Mouse (Mus musculus) midbrain, embryonic 14.5 days (tissue): ENCODE measurements around the gene Glrx5. TPM values are rescaled to one million over a fixed set of nuclear protein-coding genes. Genes with fewer than 3 reads are reported as not detected.

Source experiments
- ATAC-seq: fragments of 200-750 bp; cut with Nextera tagmentation; 2 replicates; pipeline ENCODE4 v1.8.0; 2017; ENCODE audit warnings: moderate number of reproducible peaks, moderate library complexity; ENCODE audit not compliant: low FRiP score, low TSS enrichment
- DNase-seq: peaks from one replicate; pipeline ENCODE4 v3.0.0-alpha.2; 2015
- H3K27ac ChIP-seq: fragments of 300-500 bp; sonication (generic); replicated peaks from 2 replicates; pipeline ENCODE4 v1.5.1; 2014; ENCODE audit warnings: mild to moderate bottlenecking, low read depth, low read length, moderate library complexity
- H3K27me3 ChIP-seq: fragments of 300-500 bp; sonication (generic); 2 replicates; pipeline ENCODE4 v1.6.1; 2014; ENCODE audit warnings: low read length, control low read depth, mixed read lengths; ENCODE audit not compliant: control insufficient read depth, insufficient read depth
- H3K36me3 ChIP-seq: fragments of 300-500 bp; sonication (generic); 2 replicates; pipeline ENCODE4 v1.6.1; 2014; ENCODE audit warnings: low read length, control low read depth; ENCODE audit not compliant: control insufficient read depth, insufficient read depth
- H3K4me1 ChIP-seq: fragments of 300-500 bp; sonication (generic); 2 replicates; pipeline ENCODE4 v1.6.1; 2014; ENCODE audit warnings: mild to moderate bottlenecking, antibody characterized with exemption, low read length, control low read depth; ENCODE audit not compliant: control insufficient read depth, insufficient read depth
- H3K4me2 ChIP-seq: fragments of 300-500 bp; sonication (generic); 2 replicates; pipeline ENCODE4 v1.6.1; 2014; ENCODE audit warnings: mild to moderate bottlenecking, low read length, moderate library complexity
- H3K4me3 ChIP-seq: fragments of 300-500 bp; sonication (generic); replicated peaks from 2 replicates; pipeline ENCODE4 v1.5.1; 2014; ENCODE audit warnings: low read depth, low read length
- H3K9ac ChIP-seq: fragments of 300-500 bp; sonication (generic); replicated peaks from 2 replicates; pipeline ENCODE4 v1.6.1; 2014; ENCODE audit warnings: mild to moderate bottlenecking, low read length, moderate library complexity
- H3K9me3 ChIP-seq: fragments of 300-500 bp; sonication (generic); 2 replicates; pipeline ENCODE4 v1.6.1; 2016; ENCODE audit warnings: low read length, control low read depth, mixed read lengths; ENCODE audit not compliant: control insufficient read depth
- WGBS: fragments of 180-500 bp; shearing (Covaris S2); extraction: QIAGEN DNeasy Blood & Tissue Kit; methylation state at CpG from one replicate; pipeline ENCODE4 v1.1.7; 2014; 5-methylcytosine and 5-hydroxymethylcytosine counted together
- polyA plus RNA-seq: library from polyadenylated mRNA; unstranded; fragments of >200 nt; fragmentation: Nextera tagmentation; extraction: Ambion mirVana; gene quantifications from 2 replicates; pipeline ENCODE4 v1.2.1, GENCODE M21; 2014

Gene Glrx5
- 171 and 175 TPM in 2 replicates for polyA plus RNA-seq

DNA sequence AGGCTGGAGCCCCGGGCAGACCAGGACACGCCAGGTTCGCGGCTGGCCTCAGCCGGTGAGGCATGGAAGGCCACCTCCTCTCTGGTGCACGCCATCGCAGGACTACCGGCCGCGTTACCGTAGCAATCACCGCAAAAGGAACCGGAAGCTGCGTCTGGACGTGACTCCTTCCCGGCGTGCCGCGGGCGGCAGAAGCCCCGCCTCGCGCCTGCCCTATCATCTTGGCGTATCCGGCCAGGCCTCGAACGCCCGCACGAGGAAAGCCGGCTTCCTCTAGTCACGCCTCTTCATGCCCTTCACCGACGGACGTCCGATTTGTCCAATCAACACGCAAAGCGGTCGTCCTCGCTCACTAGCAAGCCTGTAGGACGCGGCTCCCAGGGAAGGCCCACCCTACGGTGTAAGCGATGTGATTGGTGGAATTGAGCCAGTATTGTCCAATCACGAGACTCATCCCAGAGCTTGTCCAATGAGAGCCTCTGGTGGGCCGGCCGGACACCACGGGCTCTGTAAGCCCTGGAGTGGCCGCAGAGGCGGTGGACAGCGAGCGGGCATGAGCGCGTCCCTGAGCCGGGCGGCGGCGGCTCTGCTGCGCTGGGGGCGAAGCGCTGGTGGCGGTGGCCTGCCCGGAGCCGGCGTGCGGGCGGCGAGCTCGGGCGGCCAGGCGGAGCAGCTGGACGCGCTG lies at the start of gene Glrx5:
Glrx5 (plus strand) TSS at position 542 of the 685 bp plus-strand sequence.
- DNase-seq (peak; percentile 99), ATAC-seq (peak; percentile 98)
- Histone ChIP-seq H3K4me1 (peaks cover 26% of the 10 kb centered on the region), H3K4me3 (peak within 1 kb of the TSS; percentile 93), H3K27me3 (no peaks in the 10 kb centered on the region), H3K36me3 (peaks cover 13% of the 10 kb centered on the region; the same call in 1 of the 2 replicates), H3K9me3 (no peaks in the 10 kb centered on the region), H3K4me2 (peak within 1 kb of the TSS; percentile 96), H3K9ac (peak within 1 kb of the TSS; percentile 81), H3K27ac (peak within 1 kb of the TSS; percentile 80)
- WGBS = under 1% methylated on average over 72 of the region's 72 CpGs

DNA sequence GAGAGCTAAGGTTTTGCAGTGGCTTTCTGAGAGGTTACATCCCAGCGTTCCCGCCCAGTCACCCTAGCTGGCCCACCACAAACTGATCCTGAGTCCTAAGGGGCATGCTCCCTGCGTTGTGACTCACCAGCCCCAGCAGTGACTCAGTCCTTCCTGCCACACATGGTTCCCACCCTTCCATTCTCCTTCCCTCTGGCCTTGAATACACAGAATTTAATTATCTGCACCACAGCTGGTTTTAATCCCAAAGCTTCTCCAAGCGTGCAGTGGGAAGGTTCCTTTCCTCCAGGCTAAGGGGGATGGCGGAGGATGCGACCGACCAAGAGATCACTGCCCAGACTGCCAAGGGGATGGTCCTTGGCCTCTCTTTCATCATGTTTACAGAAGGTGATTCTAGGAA lies 49.0 kb upstream of the Glrx5 start:
- H3K4me2 ChIP-seq = no peak overlapping the region
- H3K4me1 ChIP-seq = peaks cover 6% of the 10 kb centered on the region; the same call in 1 of the 2 replicates
- no peak overlapping the region for H3K27ac ChIP-seq
- H3K4me3 ChIP-seq = no peak overlapping the region
- no peak overlapping the region for H3K9ac ChIP-seq
- no peaks in the 10 kb centered on the region for H3K9me3 ChIP-seq
- ATAC-seq (no peak), DNase-seq (no peak)
- 41% methylated on average over 7 of the region's 7 CpGs for WGBS
- no peaks in the 10 kb centered on the region for H3K27me3 ChIP-seq
- no peaks in the 10 kb centered on the region for H3K36me3 ChIP-seq

DNA sequence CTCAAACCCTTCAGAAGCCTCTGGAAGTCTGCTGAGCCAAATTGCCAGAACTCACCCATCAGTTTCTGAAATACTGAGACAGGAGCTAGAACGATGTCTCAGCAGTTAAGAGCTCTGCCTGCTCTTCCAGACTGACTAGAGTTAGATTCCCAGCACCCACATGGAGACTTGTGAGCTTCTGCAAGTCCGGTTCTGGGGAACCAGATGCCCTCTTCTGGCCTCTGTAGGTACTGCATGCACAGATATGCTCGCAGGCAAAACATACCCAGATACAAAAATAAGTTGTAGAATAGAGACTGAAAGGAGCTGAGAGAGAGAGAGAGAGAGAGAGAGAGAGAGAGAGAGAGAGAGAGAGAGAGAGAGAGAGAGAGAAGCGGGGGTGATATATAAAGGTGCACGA lies 47.4 kb upstream of the Glrx5 start:
- Histone ChIP-seq H3K4me2 (no peak overlapping the region), H3K27ac (no peak overlapping the region), H3K36me3 (no peaks in the 10 kb centered on the region), H3K27me3 (no peaks in the 10 kb centered on the region), H3K9ac (no peak overlapping the region), H3K4me3 (no peak overlapping the region), H3K4me1 (0 out of 2 replicates have a peak, but pooled peaks cover 3% of the 10 kb centered on the region), H3K9me3 (no peaks in the 10 kb centered on the region)
- ATAC-seq (no peak), DNase-seq (no peak)
- WGBS = 82% methylated on average over 5 of the region's 5 CpGs

DNA sequence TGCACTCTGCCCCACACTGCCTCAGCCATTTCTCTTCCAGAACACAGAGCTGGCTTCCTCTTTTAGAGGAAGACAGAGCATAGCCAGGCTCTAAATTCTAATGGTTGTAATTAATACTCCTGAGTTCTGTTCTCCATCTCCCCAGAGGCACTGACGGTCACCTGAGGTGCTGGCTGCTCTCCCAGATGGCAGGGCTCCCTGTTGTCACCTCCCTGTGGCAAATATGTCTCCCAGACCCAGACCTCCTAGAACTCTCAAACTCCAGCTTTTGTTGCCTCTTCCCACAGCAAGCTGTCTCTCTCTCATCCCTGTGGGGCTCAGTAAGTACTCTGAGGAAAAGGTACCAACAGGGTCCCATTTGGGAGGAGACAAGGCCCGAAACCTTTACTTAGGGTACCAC lies 46.5 kb upstream of the Glrx5 start:
- Histone ChIP-seq H3K36me3 (no peaks in the 10 kb centered on the region), H3K4me1 (0 out of 2 replicates have a peak, but pooled peaks cover 3% of the 10 kb centered on the region), H3K4me2 (no peak overlapping the region), H3K27me3 (no peaks in the 10 kb centered on the region), H3K9me3 (no peaks in the 10 kb centered on the region), H3K4me3 (no peak overlapping the region), H3K27ac (no peak overlapping the region), H3K9ac (no peak overlapping the region)
- WGBS = 91% methylated on average over 2 of the region's 2 CpGs
- DNase-seq (no peak), ATAC-seq (no peak)

DNA sequence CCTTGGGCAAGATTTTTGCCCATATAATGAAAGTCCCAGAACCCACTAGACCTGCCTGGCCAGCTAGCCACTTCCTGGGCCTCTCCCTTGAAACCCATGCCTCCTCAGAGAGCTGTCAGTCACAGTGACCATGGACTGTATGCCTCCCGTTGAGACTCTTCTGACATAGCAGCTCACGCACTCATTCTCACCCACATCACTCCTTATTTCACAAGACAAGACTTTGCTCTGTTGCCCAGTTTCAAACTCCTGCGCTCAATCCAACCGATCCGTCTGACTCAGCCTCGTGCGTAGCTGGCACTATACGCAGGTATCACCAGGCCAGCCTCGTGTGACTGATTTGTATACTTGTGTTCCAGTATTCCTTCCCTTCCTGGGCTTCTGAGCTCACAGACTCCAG lies 45.7 kb upstream of the Glrx5 start:
- ATAC-seq = no peak
- no peak overlapping the region for H3K4me2 ChIP-seq
- H3K27me3 ChIP-seq = no peaks in the 10 kb centered on the region
- no peak overlapping the region for H3K9ac ChIP-seq
- no peak overlapping the region for H3K27ac ChIP-seq
- no peaks in the 10 kb centered on the region for H3K9me3 ChIP-seq
- DNase-seq = no peak
- H3K4me3 ChIP-seq = no peak overlapping the region
- H3K36me3 ChIP-seq = no peaks in the 10 kb centered on the region
- WGBS = 93% methylated on average over 9 of the region's 9 CpGs
- H3K4me1 ChIP-seq = 0 out of 2 replicates have a peak, but pooled peaks cover 3% of the 10 kb centered on the region

DNA sequence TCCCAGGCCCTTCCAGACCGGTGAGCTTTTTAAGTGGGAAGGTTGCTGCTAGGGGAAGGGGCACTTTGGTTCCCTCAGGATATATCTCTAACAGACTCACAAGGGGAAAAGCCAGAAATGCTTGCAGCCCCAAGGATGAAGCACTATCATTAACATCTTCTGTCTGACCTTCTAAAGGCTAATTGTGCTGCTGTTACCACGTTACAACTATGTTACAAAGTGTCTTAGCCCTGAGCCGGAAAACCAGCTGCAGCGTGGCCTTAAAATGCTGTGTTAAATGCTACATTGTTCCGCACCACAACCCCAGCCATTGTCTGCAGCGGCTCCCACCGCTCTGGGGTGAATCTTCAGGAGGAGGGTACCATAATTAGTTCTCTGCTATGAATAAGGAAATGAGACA lies 44.6 kb upstream of the Glrx5 start:
- ATAC-seq (no peak), DNase-seq (no peak)
- H3K36me3 ChIP-seq = no peaks in the 10 kb centered on the region
- H3K4me2 ChIP-seq = no peak overlapping the region
- H3K4me3 ChIP-seq = no peak overlapping the region
- H3K4me1 ChIP-seq = 0 out of 2 replicates have a peak, but pooled peaks cover 3% of the 10 kb centered on the region
- H3K9ac ChIP-seq = no peak overlapping the region
- no peak overlapping the region for H3K27ac ChIP-seq
- no peaks in the 10 kb centered on the region for H3K9me3 ChIP-seq
- 38% methylated on average over 7 of the region's 7 CpGs for WGBS
- H3K27me3 ChIP-seq = no peaks in the 10 kb centered on the region

DNA sequence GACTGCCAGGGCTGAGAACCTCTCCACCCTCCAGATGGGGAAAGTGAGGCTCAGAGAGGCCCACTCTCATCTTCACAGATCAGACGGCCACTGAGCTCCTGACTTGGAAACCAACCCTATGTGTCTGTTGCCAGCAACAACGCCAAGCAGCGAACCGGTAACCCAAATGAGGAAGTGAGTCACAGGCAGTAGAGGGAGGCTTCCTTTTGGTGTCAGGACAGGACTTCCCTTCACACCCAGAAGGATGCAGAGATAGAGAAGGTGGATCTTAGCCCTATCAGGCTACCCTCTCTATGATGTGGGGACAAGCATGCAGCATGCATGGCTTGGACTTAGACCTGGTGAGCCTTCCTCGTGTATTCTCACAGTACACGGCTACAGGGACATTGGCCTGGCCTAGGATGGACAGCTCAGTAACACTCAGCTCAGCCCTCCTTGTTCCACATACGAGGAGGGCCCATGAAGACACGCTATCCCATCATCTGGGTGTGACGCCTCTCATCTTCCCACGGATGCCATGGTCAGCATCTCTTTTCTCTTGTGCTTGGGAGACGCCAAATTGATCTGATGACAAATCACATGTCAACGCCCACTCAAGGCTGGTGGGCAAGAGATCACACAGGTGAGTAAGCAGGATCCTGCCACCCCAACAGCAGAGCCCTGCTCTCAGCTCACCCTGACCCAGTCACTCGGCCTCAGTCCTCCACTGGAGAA lies 41.6 kb upstream of the Glrx5 start:
- Histone ChIP-seq H3K4me2 (no peak overlapping the region), H3K9ac (no peak overlapping the region), H3K4me3 (no peak overlapping the region), H3K4me1 (no peaks in the 10 kb centered on the region), H3K27me3 (no peaks in the 10 kb centered on the region), H3K9me3 (no peaks in the 10 kb centered on the region), H3K27ac (no peak overlapping the region), H3K36me3 (no peaks in the 10 kb centered on the region)
- DNase-seq (no peak), ATAC-seq (no peak)
- 93% methylated on average over 13 of the region's 13 CpGs for WGBS

DNA sequence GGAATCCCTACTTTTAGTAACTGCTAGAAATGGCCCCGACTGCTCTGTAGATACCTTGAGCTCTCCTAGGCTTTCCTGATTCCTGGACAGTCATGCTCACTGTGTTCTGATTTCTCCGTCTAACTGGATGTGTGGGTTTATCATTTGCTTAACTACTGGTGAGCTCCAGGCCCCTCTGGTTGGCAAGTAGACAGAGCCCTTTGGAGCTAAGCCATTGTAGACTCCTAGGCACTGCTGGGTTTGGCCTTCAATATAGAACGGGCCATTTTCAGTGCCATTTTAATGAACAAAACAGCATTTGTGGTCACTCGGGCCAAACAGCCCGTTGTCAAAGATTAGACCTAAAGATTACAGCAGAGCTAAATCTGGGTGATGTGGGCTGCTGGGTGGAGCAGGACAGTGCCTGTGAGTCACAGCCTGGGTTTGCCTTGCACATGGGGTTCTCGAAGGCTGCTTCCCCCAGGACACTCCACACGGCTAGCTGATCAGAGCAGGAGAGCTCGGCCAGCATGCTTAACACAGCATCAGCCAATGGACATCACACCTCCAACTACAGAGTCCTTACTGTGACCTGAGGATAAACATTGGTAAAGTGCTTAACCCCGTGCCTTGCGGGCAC lies 40.3 kb upstream of the Glrx5 start:
- no peak overlapping the region for H3K4me3 ChIP-seq
- ATAC-seq = no peak
- H3K4me1 ChIP-seq = no peaks in the 10 kb centered on the region
- H3K9ac ChIP-seq = no peak overlapping the region
- H3K9me3 ChIP-seq = no peaks in the 10 kb centered on the region
- no peak for DNase-seq
- no peak overlapping the region for H3K4me2 ChIP-seq
- no peaks in the 10 kb centered on the region for H3K36me3 ChIP-seq
- WGBS = 89% methylated on average over 10 of the region's 10 CpGs
- no peaks in the 10 kb centered on the region for H3K27me3 ChIP-seq
- H3K27ac ChIP-seq = no peak overlapping the region
